Mouse (Mus musculus) left cerebral cortex, postnatal 14 days (tissue): ENCODE data around the gene Gm4881. TPM values are rescaled to one million over a fixed set of nuclear protein-coding genes. Genes with fewer than 3 reads are reported as not detected.

Source experiments
- DNase-seq, 2 experiments: peaks; one replicate each; pipeline ENCODE4 v3.0.0; 2021 to 2022; ENCODE audit warnings: low spot score in 2 of 2, mixed read lengths in 1 of 2
- intact Hi-C: fragments of 180-260 bp; cut with DNase I; formaldehyde crosslinking; loops from one replicate; pipeline ENCODE4 v1.15.1; 2025
- microRNA-seq, 2 experiments: library from miRNA; unstranded; fragments of <30 nt; microRNA quantifications; one replicate each; pipeline ENCODE4 v1.2.0; 2022
- total RNA-seq, 2 experiments: library from RNA; stranded (reverse); gene quantifications; 2 replicates each; pipeline ENCODE4 v1.2.3; 2021

The Gm4881 gene
- total RNA-seq, 2 experiments from 2014 or later: not detected

- intact Hi-C loops: no loop called here
- peak; percentile 98 to 99 for DNase-seq
These were observed 60.2 kb downstream of the Gm4881 start, which contains the start of gene Rps19 for GRCm38 (mm10) chr7:24883896-24884692. Gene Rps19, plus strand, starts transcription at chr7:24884371.

- no peak for DNase-seq
- intact Hi-C loops: no loop called here
These were observed 61.7 kb downstream of the Gm4881 start for GRCm38 (mm10) chr7:24882416-24883199.

GRCm38 (mm10) chr7:24879620-24880019 lies 64.7 kb downstream of the Gm4881 start:
- no peak for DNase-seq
- intact Hi-C loops: no loop called here

- intact Hi-C loops: no loop called here
- no peak for DNase-seq
These were observed 66.7 kb downstream of the Gm4881 start for GRCm38 (mm10) chr7:24877588-24877987.

Small RNA genes within 50 kb of the gene (microRNA-seq; reads per million reads assigned to microRNA genes)
- gene Mir7046 (5.5 to 10.4 reads per million in 2 experiments), gene Mir7047 (37.4 to 39.8 reads per million in 2 experiments)

Other genes starting within 250 kb of the Gm4881 start
- gene BC049730, start 235.3 kb downstream of the Gm4881 start, total RNA-seq: not detected
- gene Gm4763, start 217.6 kb downstream of the Gm4881 start, total RNA-seq: not detected
- not detected for gene Cd177, start 184.2 kb downstream of the Gm4881 start, total RNA-seq
- gene Ceacam10, start 167.3 kb downstream of the Gm4881 start, total RNA-seq: not detected
- not detected for gene Gm9844, start 82.3 kb downstream of the Gm4881 start, total RNA-seq
- gene Lypd4, start 74.6 kb downstream of the Gm4881 start, total RNA-seq: not detected
- gene Dmrtc2, start 74.4 kb downstream of the Gm4881 start, total RNA-seq: not detected
- 100 to 1,000 TPM; 421 to 431 TPM for gene Rps19, start 60.1 kb downstream of the Gm4881 start, total RNA-seq
- gene Cd79a, start 47.1 kb downstream of the Gm4881 start, total RNA-seq: under 1 TPM in 1 of 2 experiments, not detected in 1; 0.55 TPM
- gene Arhgef1, start 41.6 kb downstream of the Gm4881 start, total RNA-seq: 10 to 100 TPM; 80.3 to 89.2 TPM
- gene Rabac1, start 28.3 kb upstream of the Gm4881 start, total RNA-seq: 100 to 1,000 TPM; 303 to 313 TPM
- 1,000 to 10,000 TPM; 2,091 to 2,391 TPM for gene Atp1a3, start 61.5 kb upstream of the Gm4881 start, total RNA-seq
- 100 to 1,000 TPM; 264 to 270 TPM for gene Grik5, start 127.9 kb upstream of the Gm4881 start, total RNA-seq
- gene Zfp574, start 128.1 kb upstream of the Gm4881 start, total RNA-seq: 10 to 100 TPM; 28.1 to 30.0 TPM
- 10 to 100 TPM; 11.5 to 13.0 TPM for gene Pou2f2, start 235.2 kb upstream of the Gm4881 start, total RNA-seq